Mouse (Mus musculus): ENCODE data around the gene Ralgps1. TPM values are rescaled to one million over a fixed set of nuclear protein-coding genes. Genes with fewer than 3 reads are reported as not detected.

Ralgps1 gene
- polyA plus RNA-seq, 1 experiment, result 48.7 TPM

DNA sequence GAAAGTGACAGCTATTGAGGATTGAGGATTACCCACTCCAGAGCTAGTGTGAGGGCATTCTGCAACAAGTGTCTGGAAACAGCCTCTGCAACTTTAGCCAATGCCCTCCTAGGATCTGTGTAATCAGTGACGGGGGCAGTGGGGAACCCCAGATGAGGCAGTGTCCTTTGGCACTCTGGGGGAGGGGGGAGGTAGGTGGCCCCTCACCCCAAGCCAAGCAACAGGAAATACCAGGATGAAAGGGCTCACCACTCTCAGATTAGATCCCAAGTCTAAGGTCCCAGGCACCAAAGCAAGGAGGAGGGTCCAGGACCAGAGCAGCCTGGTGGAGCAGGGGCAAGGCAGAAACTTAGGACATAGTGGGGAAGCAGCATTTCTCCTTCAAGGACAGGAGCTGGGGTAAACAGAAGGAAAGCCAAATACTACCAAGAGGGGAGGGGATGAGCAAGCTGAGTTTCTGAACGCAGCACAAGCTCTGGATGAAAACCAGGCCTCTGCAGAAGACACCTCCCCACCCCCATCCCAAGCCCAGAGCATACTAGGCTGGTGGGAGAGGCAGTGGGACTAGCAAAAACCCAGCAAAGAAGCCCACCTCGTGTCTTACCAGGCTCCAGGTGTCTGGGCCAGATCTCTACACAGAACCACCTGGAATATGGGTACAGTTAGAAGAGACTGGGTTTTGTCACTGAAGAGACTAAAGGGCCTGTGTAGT lies 121.2 kb downstream of the Ralgps1 start:
- 75% methylated on average over 3 of the region's 3 CpGs for WGBS
- H3K27ac ChIP-seq (ENCODE audit: insufficient read depth, low read length), result no peak overlapping the region
- TF ChIP-seq CTCF (IDR thresholded peaks at IDR 0.05; ENCODE audit: borderline replicate concordance, insufficient read depth, low read depth, low read length) (no peak), POLR2A (IDR thresholded peaks at IDR 0.05; ENCODE audit: borderline replicate concordance, insufficient read depth, low read length) (no peak)

DNA sequence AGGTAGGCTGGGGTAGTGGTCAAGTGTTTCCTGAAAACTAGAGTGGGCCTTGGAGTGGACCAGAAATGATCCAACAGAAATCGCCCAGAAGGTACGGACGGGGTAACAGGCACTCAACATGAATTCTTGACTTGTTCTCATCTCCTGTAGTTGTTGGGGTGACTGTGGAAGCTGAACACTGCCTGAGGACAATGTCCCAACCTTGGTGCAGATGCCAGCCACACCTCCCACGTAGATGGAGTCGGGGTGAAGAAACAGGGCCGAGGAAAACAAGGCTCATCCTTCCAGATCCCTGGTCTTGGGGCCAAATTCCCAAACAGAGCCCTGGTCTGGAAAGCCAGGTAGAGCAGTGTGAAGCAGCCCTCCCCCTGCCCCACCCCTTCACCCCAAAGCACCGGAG lies 122.7 kb downstream of the Ralgps1 start:
- Histone ChIP-seq H3K4me1 (ENCODE audit: control insufficient read depth, insufficient read depth, low read length) (peaks cover 22% of the 10 kb centered on the region), H3K27me3 (ENCODE audit: control insufficient read depth, insufficient read depth, low read length) (no peaks in the 10 kb centered on the region), H3K4me3 (replicated peaks; ENCODE audit: insufficient read depth, low read depth, low read length) (no peak overlapping the region), H3K27ac (ENCODE audit: insufficient read depth, low read length) (no peak overlapping the region)
- 84% methylated on average over 7 of the region's 7 CpGs for WGBS
- no peak for TF ChIP-seq CTCF (IDR thresholded peaks at IDR 0.05; ENCODE audit: borderline replicate concordance, insufficient read depth, low read depth, low read length)
- no peak for TF ChIP-seq POLR2A (IDR thresholded peaks at IDR 0.05; ENCODE audit: borderline replicate concordance, insufficient read depth, low read length)
- DNase-seq, result no peak

More for the DNA sequence above, 121.2 kb downstream of the Ralgps1 start:
- no peak for DNase-seq
- H3K4me1 ChIP-seq (ENCODE audit: control insufficient read depth, insufficient read depth, low read length), result peaks cover 33% of the 10 kb centered on the region
- H3K4me3 ChIP-seq (replicated peaks; ENCODE audit: insufficient read depth, low read depth, low read length), result no peak overlapping the region
- H3K27me3 ChIP-seq (ENCODE audit: control insufficient read depth, insufficient read depth, low read length), result no peaks in the 10 kb centered on the region

DNA sequence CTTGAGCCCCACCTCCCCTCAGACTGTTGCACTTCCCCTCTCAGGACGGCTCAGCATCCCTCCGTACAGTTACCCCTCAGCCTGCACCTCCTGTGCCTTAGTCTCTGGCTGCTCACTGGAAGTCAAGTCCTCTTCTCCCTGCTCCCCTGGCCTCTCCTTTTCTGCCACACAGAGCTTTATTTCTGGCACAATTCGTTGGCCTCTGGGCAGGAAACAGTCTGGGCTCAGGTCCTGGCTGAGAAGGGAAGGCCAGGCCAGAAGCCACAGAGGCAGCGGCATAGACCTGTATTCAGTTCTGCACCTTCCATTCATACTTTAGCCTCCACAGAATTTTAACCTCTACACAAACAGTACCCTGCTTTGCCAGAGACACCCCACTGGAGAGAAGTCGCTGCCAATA lies 124.4 kb downstream of the Ralgps1 start:
- TF ChIP-seq POLR2A (IDR thresholded peaks at IDR 0.05; ENCODE audit: borderline replicate concordance, insufficient read depth, low read length) (no peak), CTCF (IDR thresholded peaks at IDR 0.05; ENCODE audit: borderline replicate concordance, insufficient read depth, low read depth, low read length) (no peak)
- 45% methylated on average over 5 of the region's 5 CpGs for WGBS
- H3K4me1 ChIP-seq (ENCODE audit: control insufficient read depth, insufficient read depth, low read length), result peaks cover 22% of the 10 kb centered on the region
- H3K4me3 ChIP-seq (replicated peaks; ENCODE audit: insufficient read depth, low read depth, low read length), result no peak overlapping the region
- 0 out of 2 replicates have a peak overlapping the region, but pooled peaks have one; percentile 2 for H3K27ac ChIP-seq (ENCODE audit: insufficient read depth, low read length)
- peak in 1 of 2 experiments; percentile 53 for DNase-seq
- H3K27me3 ChIP-seq (ENCODE audit: control insufficient read depth, insufficient read depth, low read length), result no peaks in the 10 kb centered on the region

DNA sequence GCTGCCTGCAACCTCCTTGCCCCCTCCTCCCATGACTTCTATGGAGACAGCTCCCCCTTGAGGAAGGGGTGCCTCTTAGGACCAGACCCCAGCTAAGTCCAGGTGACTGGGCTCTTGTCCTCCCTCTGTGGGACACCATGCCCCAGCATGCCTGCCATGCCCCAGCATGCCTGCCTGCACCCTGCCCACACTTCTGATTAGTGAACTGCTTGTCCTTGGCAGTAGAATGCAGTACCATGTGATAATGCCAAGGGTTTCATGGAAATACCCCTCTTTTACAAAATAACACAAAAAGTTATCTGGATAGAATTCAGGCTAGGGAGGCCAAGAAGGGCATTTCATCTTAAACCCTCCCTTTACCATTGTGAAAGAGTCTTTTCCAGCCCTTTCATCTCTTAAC lies 125.9 kb downstream of the Ralgps1 start:
- TF ChIP-seq CTCF (IDR thresholded peaks at IDR 0.05; ENCODE audit: borderline replicate concordance, insufficient read depth, low read depth, low read length) (no peak), POLR2A (IDR thresholded peaks at IDR 0.05; ENCODE audit: borderline replicate concordance, insufficient read depth, low read length) (no peak)
- no peak overlapping the region for H3K4me3 ChIP-seq (replicated peaks; ENCODE audit: insufficient read depth, low read depth, low read length)
- H3K4me1 ChIP-seq (ENCODE audit: control insufficient read depth, insufficient read depth, low read length), result peaks cover 24% of the 10 kb centered on the region
- no peak for DNase-seq
- no peaks in the 10 kb centered on the region for H3K27me3 ChIP-seq (ENCODE audit: control insufficient read depth, insufficient read depth, low read length)
- H3K27ac ChIP-seq (ENCODE audit: insufficient read depth, low read length), result no peak overlapping the region

DNA sequence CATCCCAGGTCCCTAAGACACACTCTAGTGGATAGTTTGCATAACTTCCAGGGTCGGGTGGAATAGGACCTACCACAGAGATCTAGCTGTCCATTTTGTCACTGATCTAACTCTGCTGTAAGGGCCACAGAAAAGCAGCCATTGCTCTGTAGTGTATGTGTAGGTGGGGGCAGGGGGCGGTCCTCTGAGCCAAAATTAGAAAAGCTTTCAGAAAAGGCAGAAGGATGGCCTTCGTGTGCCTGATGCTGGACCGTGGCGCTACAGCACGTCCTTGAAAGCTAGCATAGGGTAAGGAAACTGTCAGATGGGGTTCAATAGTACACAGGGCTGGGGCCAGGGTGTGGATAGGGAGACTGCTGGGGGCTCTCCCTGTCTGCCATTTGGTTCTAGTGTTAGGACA lies 126.4 kb downstream of the Ralgps1 start:
- no peak overlapping the region for H3K4me3 ChIP-seq (replicated peaks; ENCODE audit: insufficient read depth, low read depth, low read length)
- WGBS, result 81% methylated on average over 6 of the region's 6 CpGs
- H3K4me1 ChIP-seq (ENCODE audit: control insufficient read depth, insufficient read depth, low read length), result peaks cover 25% of the 10 kb centered on the region
- H3K27me3 ChIP-seq (ENCODE audit: control insufficient read depth, insufficient read depth, low read length), result no peaks in the 10 kb centered on the region
- H3K27ac ChIP-seq (ENCODE audit: insufficient read depth, low read length), result no peak overlapping the region
- TF ChIP-seq POLR2A (IDR thresholded peaks at IDR 0.05; ENCODE audit: borderline replicate concordance, insufficient read depth, low read length) (no peak), CTCF (IDR thresholded peaks at IDR 0.05; ENCODE audit: borderline replicate concordance, insufficient read depth, low read depth, low read length) (no peak)
- DNase-seq, result no peak

DNA sequence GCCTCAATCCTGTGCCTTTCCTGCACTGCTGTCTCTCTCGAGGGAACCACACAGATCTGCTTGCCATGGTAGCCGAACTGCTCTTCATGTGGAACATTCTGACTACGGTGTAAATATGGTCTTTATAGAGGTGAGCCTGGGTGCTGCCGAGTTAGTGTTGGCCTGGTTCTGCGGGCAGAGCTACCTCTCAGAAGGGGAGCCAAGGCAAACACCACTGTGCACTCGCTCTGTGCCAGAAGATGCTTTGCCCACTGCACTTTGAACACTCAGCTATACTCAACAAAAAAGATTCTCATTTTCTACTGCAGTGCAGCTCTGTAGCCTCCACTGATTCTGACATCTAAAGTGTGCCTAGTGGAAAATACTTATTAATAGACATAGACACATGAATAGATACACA lies 133.7 kb downstream of the Ralgps1 start:
- no peak for DNase-seq
- no peak for TF ChIP-seq CTCF (IDR thresholded peaks at IDR 0.05; ENCODE audit: borderline replicate concordance, insufficient read depth, low read depth, low read length)
- no peak for TF ChIP-seq POLR2A (IDR thresholded peaks at IDR 0.05; ENCODE audit: borderline replicate concordance, insufficient read depth, low read length)
- WGBS, result 25% methylated on average over 6 of the region's 6 CpGs

DNA sequence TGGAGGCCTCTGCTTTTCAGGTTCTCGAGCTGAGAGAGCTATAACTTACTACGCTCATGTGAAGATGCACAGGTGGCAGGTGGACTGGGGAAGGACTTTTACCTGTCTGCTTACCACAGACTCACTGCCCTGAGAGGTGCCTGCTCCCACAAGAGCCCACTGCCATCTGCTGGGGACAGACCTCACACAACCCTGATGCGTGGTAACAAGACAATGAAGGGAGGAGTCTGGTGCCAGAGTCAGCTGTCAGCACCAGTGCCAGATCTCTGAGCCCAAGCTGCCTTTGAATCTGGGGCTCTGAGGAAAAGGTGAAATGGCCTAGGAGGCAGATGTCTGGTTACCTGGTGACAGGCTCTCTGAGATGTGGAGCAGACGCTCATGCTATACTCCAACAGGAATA lies 136.4 kb downstream of the Ralgps1 start:
- Histone ChIP-seq H3K4me1 (ENCODE audit: control insufficient read depth, insufficient read depth, low read length) (peaks cover 31% of the 10 kb centered on the region), H3K4me3 (replicated peaks; ENCODE audit: insufficient read depth, low read depth, low read length) (no peak overlapping the region), H3K27ac (ENCODE audit: insufficient read depth, low read length) (peak overlapping the region; percentile 16; the same call in 1 of the 2 replicates), H3K27me3 (ENCODE audit: control insufficient read depth, insufficient read depth, low read length) (no peaks in the 10 kb centered on the region)
- DNase-seq, result peak; percentile 45 to 61
- 44% methylated on average over 4 of the region's 4 CpGs for WGBS
- no peak for TF ChIP-seq POLR2A (IDR thresholded peaks at IDR 0.05; ENCODE audit: borderline replicate concordance, insufficient read depth, low read length)
- TF ChIP-seq CTCF (IDR thresholded peaks at IDR 0.05; ENCODE audit: borderline replicate concordance, insufficient read depth, low read depth, low read length), result peak; percentile 42; the same call in 1 of the 2 replicates

More for the DNA sequence above, 133.7 kb downstream of the Ralgps1 start:
- Histone ChIP-seq H3K4me1 (ENCODE audit: control insufficient read depth, insufficient read depth, low read length) (peaks cover 29% of the 10 kb centered on the region), H3K4me3 (replicated peaks; ENCODE audit: insufficient read depth, low read depth, low read length) (no peak overlapping the region), H3K27me3 (ENCODE audit: control insufficient read depth, insufficient read depth, low read length) (no peaks in the 10 kb centered on the region), H3K27ac (ENCODE audit: insufficient read depth, low read length) (no peak overlapping the region)

DNA sequence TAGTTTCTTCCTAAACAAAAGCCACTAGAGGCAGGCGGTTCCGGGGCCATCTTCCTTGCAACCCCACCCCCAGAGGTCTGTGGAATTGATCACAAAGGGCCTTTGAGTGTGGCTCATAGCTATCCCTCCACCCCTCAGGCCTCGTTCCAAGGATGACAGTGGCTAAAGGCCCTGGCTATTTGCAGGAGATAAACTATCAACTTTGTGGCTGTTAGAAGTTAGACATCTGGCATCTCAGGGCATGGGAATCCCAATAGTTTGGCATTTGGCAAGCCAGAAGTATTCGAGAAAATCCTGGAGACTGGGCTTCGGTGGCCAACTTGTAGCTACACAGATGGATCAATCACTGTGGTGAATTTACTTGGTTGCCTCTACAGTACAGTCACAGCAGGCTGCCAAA lies 137.4 kb downstream of the Ralgps1 start:
- TF ChIP-seq CTCF (IDR thresholded peaks at IDR 0.05; ENCODE audit: borderline replicate concordance, insufficient read depth, low read depth, low read length) (no peak), POLR2A (IDR thresholded peaks at IDR 0.05; ENCODE audit: borderline replicate concordance, insufficient read depth, low read length) (no peak)
- Histone ChIP-seq H3K4me3 (replicated peaks; ENCODE audit: insufficient read depth, low read depth, low read length) (no peak overlapping the region), H3K4me1 (ENCODE audit: control insufficient read depth, insufficient read depth, low read length) (peaks cover 31% of the 10 kb centered on the region), H3K27me3 (ENCODE audit: control insufficient read depth, insufficient read depth, low read length) (no peaks in the 10 kb centered on the region), H3K27ac (ENCODE audit: insufficient read depth, low read length) (no peak overlapping the region)
- DNase-seq, result no peak
- WGBS, result 69% methylated on average over 5 of the region's 5 CpGs

Data from cerebellum, adult 2 months (tissue).